Mouse (Mus musculus): ENCODE data around the gene Flt3l. TPM values are rescaled to one million over a fixed set of nuclear protein-coding genes. Genes with fewer than 3 reads are reported as not detected.
"Not testable (repeated sequence)": the region's sequence is repeated elsewhere in the genome, so short reads cannot be mapped to it uniquely, and the experiment has no call there.

Gene Flt3l
- polyA plus RNA-seq, 1 experiment = 42.7 TPM

- DNase-seq (ENCODE audit: low read depth) = no peak
These were observed 8.3 kb upstream of the Flt3l start for GRCm38 (mm10) chr7:45144368-45145174.

- DNase-seq (ENCODE audit: low read depth) = no peak
These were observed 5.7 kb upstream of the Flt3l start for GRCm38 (mm10) chr7:45141914-45142313.

GRCm38 (mm10) chr7:45141319-45141718, 5.1 kb upstream of the Flt3l start:
- DNase-seq (ENCODE audit: low read depth) = no peak

- no peak for DNase-seq (ENCODE audit: low read depth)
These were observed 3.9 kb upstream of the Flt3l start for GRCm38 (mm10) chr7:45139904-45140723.

- DNase-seq (ENCODE audit: low read depth) = no peak
These were observed 2.2 kb upstream of the Flt3l start for GRCm38 (mm10) chr7:45138403-45138802.

- no peak for DNase-seq (ENCODE audit: low read depth)
These were observed 1.2 kb upstream of the Flt3l start for GRCm38 (mm10) chr7:45137171-45138006.

- DNase-seq (ENCODE audit: low read depth) = no peak
These were observed 862 bp downstream of the Flt3l start for GRCm38 (mm10) chr7:45135370-45135769.

GRCm38 (mm10) chr7:45134544-45135026, 1.6 kb downstream of the Flt3l start:
- DNase-seq (ENCODE audit: low read depth) = no peak

GRCm38 (mm10) chr7:45133446-45134159, 2.6 kb downstream of the Flt3l start:
- no peak for DNase-seq (ENCODE audit: low read depth)

GRCm38 (mm10) chr7:45131850-45132249, 4.4 kb downstream of the Flt3l start:
- no peak for DNase-seq (ENCODE audit: low read depth)

- no peak for DNase-seq (ENCODE audit: low read depth)
These were observed 6.3 kb downstream of the Flt3l start for GRCm38 (mm10) chr7:45129776-45130512.

GRCm38 (mm10) chr7:45129318-45129717, 6.9 kb downstream of the Flt3l start:
- DNase-seq (ENCODE audit: low read depth) = no peak

GRCm38 (mm10) chr7:45128624-45129246, 7.5 kb downstream of the Flt3l start, which contains the start of gene Rpl13a:
TSS of gene Rpl13a (minus strand) at chr7:45128761.
- DNase-seq (ENCODE audit: low read depth) = peak; percentile 92

- DNase-seq (ENCODE audit: low read depth) = no peak
These were observed 8.5 kb downstream of the Flt3l start for GRCm38 (mm10) chr7:45127700-45128224.

- DNase-seq (ENCODE audit: low read depth) = no peak
These were observed 9.2 kb downstream of the Flt3l start for GRCm38 (mm10) chr7:45126844-45127699.

- no peak for DNase-seq (ENCODE audit: low read depth)
These were observed 9.9 kb downstream of the Flt3l start for GRCm38 (mm10) chr7:45126147-45126843.

- DNase-seq (ENCODE audit: low read depth) = not testable (repeated sequence)
These were observed 10.6 kb downstream of the Flt3l start for GRCm38 (mm10) chr7:45125649-45126048.

GRCm38 (mm10) chr7:45125144-45125600, 11.1 kb downstream of the Flt3l start:
- DNase-seq (ENCODE audit: low read depth) = no peak
